Mouse (Mus musculus) T-helper 1 cell (primary cell): ENCODE results near the gene Olfr632.
"Not testable (repeated sequence)": the region's sequence is repeated elsewhere in the genome, so short reads cannot be mapped to it uniquely, and the experiment has no call there.

Experiments used
- in situ Hi-C: fragments of 300-600 bp; cut with MboI, MseI; formaldehyde crosslinking; loops from one replicate; pipeline ENCODE4 v1.15.1; 2025; ENCODE audit warnings: high pct_unique_total_duplicates

Olfr632 gene

GRCm38 (mm10) chr7:103934264-103934663 is at the start of gene Olfr632:
Gene Olfr632 (plus strand): TSS chr7:103934347.
- in situ Hi-C loops, result no loop called here

DNA sequence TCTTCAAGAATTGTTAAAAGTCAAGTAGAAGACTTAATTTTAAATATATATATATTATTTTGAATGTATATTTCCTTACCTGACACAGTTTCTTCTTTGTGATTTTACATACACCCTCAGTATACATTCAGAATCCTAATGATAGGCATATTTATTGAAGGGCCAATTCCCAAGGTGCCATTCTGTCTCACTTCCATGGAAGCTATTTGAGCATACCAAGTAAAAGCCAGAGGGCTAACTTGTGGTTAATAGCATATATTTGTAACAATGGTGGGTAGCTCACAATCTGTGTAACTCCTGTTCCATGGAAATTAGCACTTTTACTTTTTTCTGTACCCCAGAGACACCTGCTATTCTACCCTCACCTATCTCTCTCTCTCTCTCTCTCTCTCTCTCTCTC is 48.0 kb upstream of the Olfr632 start, which contains the start of gene Olfr66:
Gene Olfr66, minus strand, starts transcription at position 101 of the 400 bp plus-strand sequence.
- in situ Hi-C loops, result no loop called here

DNA sequence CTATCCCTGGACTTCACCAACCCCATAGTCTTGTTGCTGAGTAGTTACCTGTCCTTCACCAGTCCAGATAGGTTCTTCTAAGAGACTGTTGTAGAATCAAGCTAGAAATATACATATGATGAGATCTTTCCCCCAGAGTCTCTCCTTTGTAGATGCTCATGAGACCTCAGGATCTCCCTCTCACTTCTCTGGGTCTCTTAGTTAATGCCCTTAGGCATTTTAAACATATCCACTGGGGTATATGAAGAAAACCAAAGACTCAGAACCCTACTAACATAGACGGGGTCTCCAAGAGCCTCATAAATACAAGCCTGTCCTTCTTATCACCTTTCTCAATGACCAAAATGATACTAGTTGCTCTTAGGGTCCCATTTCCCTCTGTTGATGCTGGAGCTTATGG is 39.8 kb upstream of the Olfr632 start, which contains the start of gene Olfr64:
Gene Olfr64, minus strand, starts transcription at position 101 of the 400 bp plus-strand sequence.
- in situ Hi-C loops, result no loop called here

- in situ Hi-C loops, result no loop called here
Observed at GRCm38 (mm10) chr7:103903187-103903586, 31.0 kb upstream of the Olfr632 start, which contains the start of gene Olfr65. Gene Olfr65 (plus strand): TSS chr7:103903487.

DNA sequence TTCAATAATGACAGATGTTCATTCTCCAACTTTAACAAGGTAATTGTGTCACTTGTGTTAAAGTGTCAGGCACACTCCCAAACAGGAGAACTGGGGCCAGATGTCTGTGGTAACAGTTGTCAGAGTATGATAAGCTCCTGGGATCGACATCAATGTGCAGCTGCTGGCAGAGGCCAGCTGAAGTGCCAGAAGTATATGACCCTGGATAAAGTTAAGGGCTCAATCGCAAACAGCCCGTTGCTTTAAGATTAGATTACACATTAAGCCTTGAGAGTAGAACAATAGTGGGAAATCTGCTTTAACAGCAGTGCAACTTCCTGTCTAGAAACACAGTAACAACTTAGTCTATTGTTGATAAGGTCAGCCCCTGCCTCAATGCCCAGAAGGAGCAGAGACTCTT is 24.1 kb upstream of the Olfr632 start:
- in situ Hi-C loops, result no loop called here

GRCm38 (mm10) chr7:103912969-103913511 is 21.1 kb upstream of the Olfr632 start:
- in situ Hi-C loops, result no loop called here

GRCm38 (mm10) chr7:103915338-103915737 is 18.8 kb upstream of the Olfr632 start:
- in situ Hi-C loops, result no loop called here

DNA sequence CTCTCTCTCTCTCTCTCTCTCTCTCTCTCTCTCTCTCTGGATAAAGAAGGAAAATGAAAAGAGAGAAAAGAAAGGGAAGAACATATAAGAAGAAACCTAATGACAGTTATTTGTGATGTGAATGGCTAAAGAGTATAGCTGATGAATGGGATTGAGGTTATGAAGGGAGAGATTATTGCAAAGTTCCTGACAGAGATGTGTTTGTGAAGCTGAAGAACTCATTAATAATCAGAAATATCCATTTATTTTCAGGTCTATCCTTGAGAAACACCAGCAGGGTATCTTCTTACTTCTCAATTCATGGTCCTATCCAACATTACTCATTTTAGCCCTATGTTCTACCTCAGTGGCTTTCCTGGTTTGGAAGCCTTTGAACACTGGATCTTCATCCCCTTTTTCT is 5.6 kb upstream of the Olfr632 start, which contains the start of gene Olfr631:
Gene Olfr631, plus strand, starts transcription at position 301 of the 400 bp plus-strand sequence.
- in situ Hi-C loops, result no loop called here

- in situ Hi-C loops, result loop anchor here (10.0 kb wide), 1 partner anchor 228 kb away; the partner anchor contains the start of gene Olfr243
Observed at GRCm38 (mm10) chr7:103942730-103943129, 8.6 kb downstream of the Olfr632 start.

DNA sequence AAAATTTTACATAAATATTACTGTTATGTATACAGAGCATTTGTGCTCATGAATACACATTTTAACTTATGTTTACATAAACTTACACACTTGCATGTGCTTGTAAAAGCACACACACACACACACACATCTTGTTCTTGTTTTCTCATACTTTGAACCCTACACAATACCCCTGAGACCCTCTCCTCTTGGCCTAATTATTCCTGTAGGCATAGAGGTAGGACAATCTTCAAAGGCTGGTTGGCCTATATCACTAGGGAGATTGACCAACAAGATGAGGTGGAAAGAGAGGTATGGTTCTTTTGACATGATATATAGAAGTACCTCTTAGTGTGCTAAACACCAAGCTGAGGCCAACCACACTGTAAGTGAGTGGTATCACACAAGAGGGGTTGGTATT is 10.0 kb downstream of the Olfr632 start, which contains the start of gene Olfr633:
Gene Olfr633, plus strand, starts transcription at position 301 of the 400 bp plus-strand sequence.
- in situ Hi-C loops, result loop anchor here (10.0 kb wide), 1 partner anchor 229 kb away; the partner anchor contains the start of gene Olfr243

GRCm38 (mm10) chr7:103966873-103967272 is 32.7 kb downstream of the Olfr632 start:
- in situ Hi-C loops, result not testable (repeated sequence)

DNA sequence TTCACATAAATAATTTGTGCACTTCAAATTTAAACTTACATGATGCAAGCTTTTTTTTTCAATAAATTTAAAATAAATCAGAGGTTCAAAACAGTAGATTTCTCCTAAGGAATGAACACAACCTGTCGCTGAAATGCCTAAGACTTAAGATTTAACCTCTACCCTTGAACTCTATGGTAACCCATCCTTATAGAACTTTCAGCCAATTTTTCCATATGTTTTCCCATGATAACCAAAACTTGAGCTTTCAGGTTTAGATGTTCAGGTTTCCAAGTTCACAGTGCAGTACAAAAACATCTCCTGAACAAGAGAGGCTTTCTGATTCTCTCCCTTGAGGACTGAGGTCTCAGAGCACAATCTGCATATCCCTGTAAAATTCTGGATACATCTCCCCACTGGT is 36.7 kb downstream of the Olfr632 start, which contains the start of gene Olfr635:
Gene Olfr635, plus strand, starts transcription at position 301 of the 400 bp plus-strand sequence.
- in situ Hi-C loops, result no loop called here

DNA sequence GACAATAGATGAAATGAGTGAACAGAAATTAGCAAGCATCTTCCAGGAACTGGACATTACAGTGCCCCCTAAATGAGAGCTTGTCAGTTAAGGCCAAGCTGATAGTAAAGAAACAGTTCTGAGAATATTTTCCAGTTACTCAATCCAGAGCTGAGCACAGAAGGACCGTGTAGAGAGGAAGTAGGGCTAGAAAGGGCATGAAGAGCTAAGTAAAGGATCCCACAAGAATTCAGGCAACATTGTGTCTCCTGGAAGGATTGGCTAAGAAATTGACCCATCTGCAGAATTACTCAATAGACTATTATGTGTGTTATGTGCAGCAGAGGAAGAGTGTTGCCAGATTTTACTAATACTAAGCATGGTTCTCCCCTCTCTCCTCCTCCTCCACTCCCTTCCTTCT is 37.6 kb downstream of the Olfr632 start:
- in situ Hi-C loops, result no loop called here
